Mouse (Mus musculus) c-Kit-positive CD71-positive TER-119-negative erythroid progenitor cells, embryonic 14.5 days (primary cell): Measurements from ENCODE around the gene Hoxc5.

Source experiments
- DNase-seq: peaks from one replicate; pipeline ENCODE4 v3.0.0-alpha.2; 2013; ENCODE audit warnings: low read depth

Hoxc5 gene

DNA sequence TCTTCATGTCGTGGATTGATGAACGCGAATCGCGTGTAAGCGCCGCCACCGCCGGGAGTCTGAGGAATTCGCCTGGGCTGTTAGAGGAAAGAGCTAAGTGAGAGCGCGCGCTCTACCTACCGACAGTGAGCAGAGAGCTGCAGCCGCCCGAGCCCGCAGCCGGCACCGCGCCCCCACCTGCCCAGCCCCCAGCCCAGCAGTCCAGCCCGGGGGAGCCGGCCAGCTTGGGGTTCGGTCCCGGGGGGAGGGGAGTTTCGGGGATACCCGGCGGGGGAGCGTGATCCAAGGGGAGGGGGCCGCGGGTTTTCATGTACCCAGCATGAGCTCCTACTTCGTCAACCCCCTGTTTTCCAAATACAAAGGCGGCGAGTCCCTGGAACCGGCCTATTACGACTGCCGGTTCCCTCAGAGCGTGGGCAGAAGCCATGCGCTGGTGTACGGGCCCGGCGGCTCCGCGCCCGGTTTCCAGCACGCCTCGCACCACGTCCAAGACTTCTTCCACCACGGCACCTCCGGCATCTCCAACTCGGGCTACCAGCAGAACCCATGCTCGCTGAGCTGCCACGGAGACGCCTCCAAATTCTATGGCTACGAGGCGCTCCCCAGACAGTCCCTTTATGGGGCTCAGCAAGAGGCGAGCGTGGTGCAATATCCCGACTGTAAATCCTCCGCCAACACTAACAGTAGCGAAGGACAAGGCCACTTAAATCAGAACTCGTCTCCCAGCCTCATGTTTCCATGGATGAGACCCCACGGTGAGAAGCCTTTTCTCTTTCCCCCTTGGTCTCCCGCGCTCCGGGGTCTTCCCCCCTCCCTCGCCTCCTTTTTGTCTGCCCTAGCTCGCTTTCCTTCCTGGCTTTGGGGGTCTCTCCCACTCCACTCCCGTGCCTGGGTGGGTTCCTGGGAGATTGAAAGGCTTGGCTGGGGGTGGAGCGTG, 23.5 kb downstream of the Hoxc5 start, which contains the start of gene Hoxc8:
Gene Hoxc8, plus strand, starts transcription at position 147 of the 937 bp plus-strand sequence.
- no peak for DNase-seq

DNA sequence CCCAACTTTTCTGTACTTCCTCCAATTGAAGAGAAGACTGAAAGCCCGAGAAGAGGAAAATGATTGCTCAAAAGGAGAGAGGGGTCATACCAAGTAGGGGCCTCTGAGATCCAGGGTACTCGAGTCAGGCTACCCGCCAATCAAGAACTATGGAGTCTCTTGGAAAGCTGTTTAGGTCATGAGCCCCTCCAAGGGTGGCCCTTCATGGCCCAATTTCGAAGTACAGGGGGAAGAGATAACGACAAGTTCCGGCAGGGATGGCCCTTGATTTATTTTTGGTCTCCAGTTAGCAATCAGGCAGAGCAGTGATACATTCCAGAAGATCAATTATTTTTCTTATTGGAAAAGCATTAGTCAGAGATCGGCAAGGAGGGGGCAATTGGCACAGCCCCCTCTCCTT, 24.5 kb downstream of the Hoxc5 start:
- no peak for DNase-seq

DNA sequence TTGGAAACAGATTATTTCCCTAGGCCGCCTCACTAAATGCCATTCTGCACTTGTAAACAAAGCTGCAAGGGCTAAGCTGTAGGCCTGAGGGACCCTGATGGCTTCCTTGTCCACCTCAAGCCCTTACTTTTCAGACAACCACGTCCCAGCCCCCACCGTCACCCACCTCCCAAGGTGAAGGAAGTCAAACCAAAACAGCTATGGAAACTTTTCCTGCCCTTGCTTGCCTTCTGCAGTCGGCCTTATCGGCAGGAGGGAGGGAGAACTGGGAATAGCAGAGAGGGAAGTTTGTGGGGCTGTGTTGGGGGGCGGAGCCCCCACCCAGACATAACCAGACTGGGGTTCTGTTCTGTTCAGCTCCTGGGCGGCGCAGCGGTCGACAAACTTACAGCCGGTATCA, 25.0 kb downstream of the Hoxc5 start:
- DNase-seq = no peak

DNA sequence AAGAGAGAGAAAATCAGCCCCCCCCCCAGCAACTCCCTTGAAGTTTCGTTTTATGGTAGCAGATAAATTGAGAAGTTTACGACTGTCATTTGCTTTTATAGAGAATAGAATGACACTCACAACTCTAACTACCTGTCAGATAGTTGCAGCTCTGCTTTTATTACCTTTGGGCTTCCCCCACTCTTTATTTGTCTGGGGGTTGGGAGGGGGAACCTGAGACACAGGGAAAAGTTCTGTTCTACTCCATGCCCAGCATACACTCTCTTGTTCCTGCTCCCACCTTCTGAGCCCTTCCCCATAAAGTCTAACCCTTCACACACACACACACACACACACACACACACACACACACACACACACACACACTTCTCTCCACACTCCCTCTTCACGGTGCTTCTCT, 25.6 kb downstream of the Hoxc5 start:
- no peak for DNase-seq

DNA sequence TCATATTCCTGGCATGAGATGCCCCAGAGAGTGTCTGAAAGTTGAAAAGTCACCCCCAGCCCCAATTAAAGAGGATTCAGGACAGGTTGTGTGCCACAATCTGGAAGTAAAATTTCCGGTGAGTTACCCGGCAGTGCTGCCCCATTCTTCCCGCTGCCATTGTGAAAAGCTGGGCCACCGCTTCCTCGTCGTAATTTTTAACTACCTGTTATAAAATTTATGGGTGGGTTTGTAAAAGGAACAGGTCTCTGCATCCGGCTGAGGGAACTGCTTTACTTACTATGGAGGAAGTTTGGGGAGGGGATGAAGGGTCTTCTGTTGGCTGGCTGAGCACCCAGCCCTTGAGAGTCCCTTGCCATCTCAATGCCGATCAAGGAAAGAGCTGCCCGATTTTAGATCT, 29.3 kb downstream of the Hoxc5 start:
- DNase-seq = no peak

DNA sequence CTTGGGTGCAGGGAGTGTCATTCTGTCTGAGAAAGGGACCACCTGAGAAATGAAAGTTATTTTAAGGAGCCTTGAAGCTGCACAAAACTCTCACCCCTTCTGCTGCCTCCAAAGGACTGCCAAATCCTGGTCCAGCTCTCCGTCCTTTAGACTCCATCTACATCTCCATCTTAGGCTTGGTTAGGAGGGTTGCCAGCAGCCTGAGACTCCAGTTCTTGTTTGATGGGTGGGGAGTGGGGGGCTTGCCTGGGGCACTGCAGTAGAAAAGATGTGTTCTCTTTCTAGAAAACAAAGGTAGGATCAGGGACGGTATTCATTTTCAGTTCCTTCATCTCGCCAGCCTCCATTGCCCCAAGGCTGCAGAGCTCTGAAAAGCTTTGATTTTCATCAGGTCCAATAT, 30.2 kb downstream of the Hoxc5 start:
- DNase-seq = no peak

DNA sequence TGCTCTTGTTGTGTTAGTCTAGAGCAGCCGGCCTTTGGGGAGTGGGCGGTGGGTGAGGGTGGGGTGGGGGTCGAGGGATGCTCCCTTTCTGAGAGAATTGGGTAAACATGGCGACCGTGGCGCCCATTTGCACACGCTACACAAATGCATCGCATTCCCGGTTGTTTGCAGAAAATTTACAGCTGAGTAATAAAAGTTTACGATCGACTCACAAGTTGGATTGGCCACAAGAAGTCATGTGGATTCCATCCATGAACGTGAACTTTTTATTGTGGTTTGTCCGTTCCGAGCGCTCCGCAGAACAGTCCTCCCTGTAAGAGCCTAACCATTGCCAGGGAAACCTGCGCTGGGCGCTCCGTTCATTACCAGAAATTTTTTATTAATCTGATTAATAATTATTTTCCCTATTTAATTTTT, 30.7 kb downstream of the Hoxc5 start, which contains the start of gene Hoxc6:
Gene Hoxc6, plus strand, starts transcription at position 319 of the 417 bp plus-strand sequence.
- no peak for DNase-seq

DNA sequence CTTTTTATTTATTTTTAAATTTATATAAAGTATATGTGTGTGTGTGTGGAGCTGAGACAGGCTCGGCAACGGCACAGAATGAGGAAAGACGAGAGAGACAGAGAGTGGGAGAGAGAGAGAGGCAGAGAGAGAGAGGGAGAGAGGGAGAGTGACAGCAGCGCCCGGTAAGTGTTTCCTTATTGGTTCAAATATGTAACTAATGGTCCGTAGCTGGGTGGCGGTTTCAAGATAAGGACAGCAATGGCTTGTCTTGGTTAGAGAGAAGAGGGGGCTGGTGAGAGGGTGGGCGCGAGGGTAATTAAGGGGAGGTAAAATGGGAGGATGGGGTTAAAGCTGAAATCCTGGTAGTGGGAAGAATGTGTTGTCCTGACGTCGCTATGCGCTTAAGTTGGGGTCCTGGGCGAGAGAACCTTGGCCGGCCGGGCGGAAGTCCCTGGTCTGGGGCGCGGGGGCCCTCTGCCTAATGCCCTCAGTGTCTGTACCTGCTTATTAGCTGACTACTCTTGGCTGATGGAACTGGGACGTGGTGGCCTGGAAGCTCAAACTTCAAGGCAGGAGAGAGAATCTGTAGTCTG, 31.5 kb downstream of the Hoxc5 start:
- DNase-seq = no peak

DNA sequence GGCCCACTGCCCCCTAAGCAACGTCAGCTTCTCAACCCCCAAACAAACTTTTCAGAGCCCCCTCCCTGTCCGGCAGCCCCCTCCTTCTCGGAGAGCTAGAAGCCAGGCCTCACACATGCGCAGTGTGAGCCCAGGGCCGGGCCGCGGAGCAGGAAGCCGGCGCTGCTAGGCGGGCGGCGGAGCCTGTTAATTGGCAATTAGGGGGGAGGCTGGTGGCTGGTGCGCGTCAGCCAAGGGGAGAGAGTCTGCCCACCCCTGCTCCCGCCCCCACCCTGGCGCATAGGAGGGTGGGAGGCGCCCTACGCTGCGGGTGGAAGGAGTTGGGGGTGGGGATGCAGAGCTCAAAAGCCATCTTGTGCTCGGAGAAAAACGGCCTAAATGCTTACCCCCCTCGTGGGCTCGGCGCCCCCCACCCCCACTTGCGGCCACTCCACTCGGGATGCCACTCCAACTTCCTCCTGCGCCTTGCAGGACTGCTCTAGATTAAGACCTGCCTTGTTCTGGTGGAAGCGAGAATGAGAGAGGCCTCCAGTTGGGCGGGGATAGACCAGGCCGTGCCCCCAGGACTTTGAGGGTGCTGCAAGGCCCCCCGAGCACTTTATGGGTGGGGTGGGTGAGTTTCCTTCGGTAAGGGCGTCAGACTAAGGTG, 32.1 kb downstream of the Hoxc5 start:
- DNase-seq = no peak

DNA sequence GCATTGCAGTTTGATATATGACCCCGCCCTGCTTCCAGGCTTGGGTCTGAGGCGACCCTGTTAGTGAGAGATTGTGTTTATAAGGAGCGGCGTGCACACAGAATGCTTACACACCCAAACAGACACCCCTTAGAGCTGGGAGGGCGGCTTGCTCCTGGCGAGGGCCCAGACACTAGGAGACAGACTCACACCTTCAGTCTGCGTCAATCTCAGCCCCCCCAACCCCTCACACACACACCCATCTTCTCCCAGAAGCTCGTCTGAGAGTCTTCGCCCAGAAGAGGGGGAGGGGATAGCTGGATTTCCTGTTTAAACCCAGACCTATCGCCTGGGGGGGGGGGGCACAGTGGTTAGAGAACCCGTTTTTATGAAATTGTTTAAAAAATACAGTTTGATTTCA, 32.7 kb downstream of the Hoxc5 start:
- DNase-seq = no peak

DNA sequence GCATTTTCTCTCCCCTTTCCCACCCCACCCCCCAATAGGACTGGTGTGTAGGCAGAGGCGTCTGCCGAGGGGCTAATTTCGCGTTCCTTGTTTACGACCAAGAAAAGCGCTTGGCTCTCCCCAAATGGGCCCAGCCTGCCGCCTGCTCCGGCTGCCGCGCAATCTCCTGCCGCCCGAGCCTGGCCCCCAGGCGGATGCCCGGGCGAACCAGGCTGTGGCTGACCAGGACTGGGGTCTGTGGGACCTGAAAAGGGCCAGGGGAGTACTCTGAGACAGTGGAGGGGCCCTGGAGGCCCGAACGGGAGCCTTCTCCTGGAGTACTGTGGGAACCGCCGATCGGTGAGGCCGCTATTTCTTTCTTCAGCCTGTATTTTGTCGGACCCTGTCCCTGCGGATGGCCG, 33.3 kb downstream of the Hoxc5 start:
- no peak for DNase-seq

DNA sequence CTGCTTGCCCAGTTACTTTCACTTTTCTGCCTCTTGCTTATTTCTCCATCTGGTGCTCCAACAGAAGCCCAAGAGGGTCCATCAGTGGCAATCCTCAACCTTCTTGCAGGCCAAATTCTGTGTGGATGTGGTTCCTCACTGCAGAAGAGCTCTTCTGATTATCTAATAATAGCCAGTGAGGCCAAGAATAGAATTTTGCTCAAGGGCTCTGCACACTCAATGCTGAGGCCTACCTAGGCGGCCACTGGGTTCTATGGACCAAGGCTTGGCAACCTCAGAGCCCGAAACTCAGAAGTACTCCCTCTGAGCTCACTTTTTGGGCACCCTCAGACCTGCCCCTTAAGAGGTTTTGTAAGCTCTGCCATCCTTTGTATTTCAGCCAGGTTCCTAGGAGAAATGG, 34.1 kb downstream of the Hoxc5 start:
- no peak for DNase-seq

DNA sequence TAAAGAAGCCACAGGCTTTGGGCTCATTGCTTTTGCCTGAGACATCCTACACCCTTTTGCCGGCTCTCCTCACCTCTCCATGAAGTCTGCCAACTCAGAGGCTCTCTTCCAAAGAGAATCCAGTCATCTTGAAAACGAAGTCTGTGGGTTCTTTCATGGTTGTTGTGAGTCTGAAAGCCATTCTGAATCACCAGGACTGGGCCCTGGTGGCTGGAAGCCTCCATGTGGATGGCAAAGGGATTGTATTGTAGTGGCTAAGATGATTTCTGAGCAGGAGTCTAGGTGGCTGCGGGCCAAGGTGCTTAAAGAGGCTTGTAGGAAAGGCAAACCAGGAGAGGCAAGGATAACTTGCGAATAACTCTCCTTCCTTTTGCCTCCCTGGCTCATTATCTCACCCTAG, 34.9 kb downstream of the Hoxc5 start:
- no peak for DNase-seq

DNA sequence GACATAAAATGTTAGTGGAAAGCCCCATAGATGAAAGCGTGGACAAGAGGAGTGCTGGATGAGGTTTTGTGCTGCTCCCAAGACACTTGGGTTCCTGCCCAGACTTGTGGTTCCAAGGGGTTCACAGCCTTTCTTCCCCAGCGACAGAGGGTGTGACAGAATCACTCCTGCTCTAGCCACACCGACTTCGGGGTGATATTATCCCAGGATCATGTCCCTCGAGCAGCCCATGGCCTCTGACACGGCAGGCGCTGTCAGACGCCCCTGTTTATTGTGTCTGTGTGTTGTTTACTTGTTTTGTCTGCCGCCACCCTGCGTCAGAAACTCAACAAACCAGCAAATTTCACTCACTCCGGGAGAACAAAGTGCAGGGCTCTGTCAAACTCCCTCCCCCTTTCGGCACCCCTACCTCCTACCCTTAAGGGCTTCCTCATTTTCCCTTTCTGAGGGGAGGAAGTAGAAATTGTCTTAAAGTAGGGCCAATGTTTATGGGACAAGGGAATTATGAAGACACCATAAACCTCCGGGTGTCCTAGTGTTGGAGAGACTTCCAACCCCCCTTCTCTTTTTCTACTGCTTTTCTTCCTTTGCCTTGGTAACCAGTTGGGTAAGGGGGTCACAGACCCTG, 35.7 kb downstream of the Hoxc5 start:
- DNase-seq = no peak

DNA sequence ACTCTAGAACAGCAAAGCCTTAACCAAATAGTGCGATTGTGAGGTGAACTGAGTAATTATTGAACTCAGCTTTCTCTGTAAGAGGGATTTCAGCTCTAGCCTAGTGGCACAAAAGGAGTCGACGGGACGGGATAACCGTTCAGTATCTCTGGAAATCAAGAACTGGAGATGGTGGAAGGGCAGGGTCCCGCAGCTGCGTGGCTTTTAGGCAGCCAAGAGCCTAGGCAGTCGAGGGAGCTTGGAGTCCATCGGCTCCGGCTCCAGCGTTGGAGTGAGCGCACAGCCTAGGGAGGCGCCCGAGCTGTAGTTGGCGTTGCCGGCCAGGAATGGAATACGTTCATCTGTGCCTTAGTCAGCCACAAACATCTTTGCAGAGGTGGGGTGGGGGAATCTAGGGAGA, 38.1 kb downstream of the Hoxc5 start:
- no peak for DNase-seq

DNA sequence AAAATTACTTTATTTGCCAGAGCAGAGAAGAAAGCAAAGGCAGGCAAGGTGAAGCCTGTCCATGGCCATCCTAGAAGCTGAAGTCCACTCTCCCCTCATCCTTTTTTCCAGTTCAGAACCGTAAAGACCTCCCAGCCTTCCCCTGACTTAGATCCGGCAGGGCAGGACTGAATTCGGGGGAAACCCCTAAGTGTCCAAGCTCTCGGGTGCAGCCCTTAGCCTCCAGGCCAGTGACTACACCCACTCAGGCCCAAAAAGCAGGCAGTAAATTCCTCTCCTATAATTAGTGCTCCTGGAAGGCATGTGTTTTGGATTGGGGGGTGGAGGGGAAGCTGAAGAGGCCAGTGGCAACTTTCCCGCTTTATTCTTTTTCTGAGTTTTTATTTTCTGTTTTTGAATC, 38.6 kb downstream of the Hoxc5 start:
- no peak for DNase-seq

DNA sequence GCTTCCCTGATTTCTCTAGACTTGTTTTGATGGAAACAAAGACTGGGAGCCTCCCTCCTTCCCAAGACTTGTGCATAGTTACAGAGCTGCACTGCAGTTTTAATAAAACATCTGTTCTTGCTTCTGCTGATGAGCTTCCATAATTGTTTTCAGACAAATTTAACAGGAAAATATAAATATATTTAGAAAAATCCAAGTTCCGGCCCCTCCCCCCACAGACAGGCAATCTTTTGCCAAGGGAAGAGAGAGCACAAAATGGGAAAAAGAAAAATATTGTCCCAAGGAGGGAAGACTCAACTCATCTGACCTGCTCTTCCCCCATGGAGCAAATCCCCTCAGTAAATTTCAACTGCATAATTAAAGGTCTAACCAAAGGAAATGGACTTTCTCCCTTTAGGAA, 39.1 kb downstream of the Hoxc5 start:
- no peak for DNase-seq

DNA sequence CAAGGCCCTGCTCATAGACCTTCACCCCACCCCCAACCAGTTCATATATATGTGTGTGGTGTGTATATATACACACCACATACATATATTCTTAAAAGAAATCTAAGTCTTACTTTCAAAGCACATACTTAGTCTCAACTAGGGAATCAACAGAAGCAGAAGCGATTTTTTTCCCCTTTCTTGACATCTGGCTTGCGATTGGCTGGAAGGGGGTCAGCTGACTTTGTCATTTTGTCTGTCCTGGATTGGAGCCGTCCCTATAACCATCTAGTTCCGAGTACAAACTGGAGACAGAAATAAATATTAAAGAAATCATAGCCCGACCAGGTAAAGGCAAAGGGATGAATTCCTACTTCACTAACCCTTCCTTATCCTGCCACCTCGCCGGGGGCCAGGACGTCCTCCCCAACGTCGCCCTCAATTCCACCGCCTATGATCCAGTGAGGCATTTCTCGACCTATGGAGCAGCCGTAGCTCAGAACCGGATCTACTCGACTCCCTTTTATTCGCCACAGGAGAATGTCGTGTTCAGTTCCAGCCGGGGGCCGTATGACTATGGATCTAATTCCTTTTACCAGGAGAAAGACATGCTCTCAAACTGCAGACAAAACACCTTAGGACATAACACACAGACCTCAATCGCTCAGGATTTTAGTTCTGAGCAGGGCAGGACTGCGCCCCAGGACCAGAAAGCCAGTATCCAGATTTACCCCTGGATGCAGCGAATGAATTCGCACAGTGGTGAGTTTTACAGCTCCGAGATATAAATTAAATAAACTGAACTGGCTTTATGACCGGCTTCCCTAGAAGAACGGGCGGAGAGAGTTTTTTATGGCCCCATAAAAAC, 42.2 kb downstream of the Hoxc5 start:
- no peak for DNase-seq

DNA sequence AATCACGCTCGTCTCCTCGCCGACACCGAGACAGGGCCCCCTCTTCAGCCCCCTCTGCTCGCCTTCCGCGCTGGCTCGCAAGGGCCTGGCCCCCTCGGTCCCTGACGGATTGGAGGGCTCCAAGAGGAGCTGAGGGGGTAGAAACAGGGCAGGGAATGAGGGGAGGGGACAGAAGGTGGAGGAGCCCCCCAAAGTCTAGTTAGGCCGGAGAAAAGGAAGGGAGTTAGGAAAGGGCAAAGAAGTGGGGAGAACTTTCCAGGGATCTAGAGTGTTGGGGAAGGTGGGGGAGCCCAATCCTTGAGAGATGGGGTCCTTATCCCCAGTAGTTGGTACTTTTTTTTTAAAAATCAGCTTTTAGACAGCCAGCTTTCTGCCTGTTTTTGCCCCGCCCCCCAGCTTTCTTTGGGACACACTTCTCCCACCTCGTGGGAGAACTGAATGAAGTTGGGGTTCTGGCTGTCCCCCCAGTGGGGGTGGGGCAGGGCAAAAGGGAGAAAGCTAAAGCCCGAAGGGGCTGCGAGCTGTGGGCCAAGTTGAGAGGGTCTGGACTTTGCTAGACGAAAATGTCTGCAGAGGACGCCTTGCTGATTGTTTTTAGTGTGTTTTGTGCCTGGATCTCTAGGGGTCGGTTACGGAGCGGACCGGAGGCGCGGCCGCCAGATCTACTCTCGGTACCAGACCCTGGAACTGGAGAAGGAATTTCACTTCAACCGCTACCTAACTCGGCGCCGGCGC, 43.0 kb downstream of the Hoxc5 start:
- DNase-seq = no peak

DNA sequence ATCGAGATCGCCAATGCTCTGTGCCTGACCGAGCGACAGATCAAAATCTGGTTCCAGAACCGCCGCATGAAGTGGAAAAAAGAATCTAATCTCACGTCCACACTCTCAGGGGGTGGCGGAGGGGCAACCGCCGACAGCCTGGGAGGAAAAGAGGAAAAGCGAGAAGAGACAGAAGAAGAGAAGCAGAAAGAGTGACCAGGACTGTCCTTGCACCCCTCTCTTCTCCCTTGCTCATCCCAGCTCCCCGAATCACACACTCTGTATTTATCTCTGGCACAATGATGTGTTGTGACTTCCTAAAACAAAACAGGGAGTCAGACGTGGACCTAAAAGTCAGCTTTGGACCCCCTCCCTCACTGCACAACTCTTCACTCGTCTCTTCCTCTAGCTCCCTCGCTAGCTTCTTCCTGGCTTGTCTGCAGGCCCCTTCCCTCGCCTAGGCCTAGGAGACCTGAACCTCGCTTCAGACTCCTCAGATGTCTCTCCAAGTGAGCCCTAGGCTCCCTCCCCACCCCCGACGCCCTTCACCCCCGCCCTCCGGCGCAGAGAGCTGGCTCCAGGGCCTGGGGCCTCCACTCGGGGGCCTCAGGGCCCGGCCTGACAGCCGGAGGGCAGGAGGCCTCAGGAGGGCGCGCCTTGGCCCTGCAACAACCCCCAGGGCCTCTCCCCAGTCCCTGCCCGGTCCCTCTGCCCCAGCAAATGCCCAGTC, 43.8 kb downstream of the Hoxc5 start:
- no peak for DNase-seq
